Mouse (Mus musculus): ENCODE data around the gene Dgkb.

- TF ChIP-seq POLR2A (IDR thresholded peaks at IDR 0.05; ENCODE audit: extremely low read depth, insufficient read depth, low read length) (no peak), CTCF (IDR thresholded peaks at IDR 0.05; ENCODE audit: extremely low read depth, insufficient read depth, low read length) (no peak)
Measured at GRCm38 (mm10) chr12:38111928-38112327, 294.4 kb downstream of the Dgkb start.
